Mouse (Mus musculus): ENCODE data around the gene Cpeb3.

Cpeb3 gene

DNA sequence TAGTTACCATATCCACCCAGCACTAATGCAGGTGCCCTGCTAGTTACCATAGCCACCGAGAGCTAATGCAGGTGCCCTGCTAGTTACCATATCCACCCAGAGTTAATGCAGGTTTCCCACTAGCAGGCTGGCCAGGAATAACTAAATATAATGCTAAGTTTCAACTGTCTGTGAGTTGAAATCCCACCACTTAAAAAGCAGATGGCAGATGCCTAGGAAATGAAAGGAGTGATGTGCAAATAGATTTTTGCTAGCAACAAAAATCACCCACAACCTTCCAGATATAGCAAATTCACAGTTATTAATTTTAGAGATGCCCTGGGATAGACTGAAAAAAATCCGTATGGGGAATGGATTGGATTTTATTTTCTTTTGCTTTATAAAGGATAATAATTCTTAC is 176.0 kb downstream of the Cpeb3 start:
- DNase-seq (ENCODE audit: low spot score): no peak

DNA sequence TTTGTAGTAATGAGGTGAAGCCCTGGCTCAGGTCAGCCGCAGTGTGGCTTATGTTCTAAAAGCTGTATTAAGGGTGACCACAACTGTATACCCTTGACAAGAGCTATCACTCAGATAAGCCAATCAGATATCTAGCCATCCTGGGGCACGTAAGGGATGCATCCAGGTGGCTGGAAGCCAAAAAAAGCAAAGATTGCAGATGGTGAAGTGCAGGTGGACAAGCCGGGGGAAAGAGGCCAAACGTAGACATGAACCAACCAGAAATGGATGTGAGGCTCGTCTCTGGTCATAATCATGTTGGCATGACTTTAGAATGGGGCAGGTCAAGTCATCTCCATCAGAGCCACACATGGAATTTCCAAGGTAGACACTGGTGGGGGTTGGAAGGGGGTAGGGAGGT is 177.0 kb downstream of the Cpeb3 start:
- DNase-seq (ENCODE audit: low spot score): no peak

DNA sequence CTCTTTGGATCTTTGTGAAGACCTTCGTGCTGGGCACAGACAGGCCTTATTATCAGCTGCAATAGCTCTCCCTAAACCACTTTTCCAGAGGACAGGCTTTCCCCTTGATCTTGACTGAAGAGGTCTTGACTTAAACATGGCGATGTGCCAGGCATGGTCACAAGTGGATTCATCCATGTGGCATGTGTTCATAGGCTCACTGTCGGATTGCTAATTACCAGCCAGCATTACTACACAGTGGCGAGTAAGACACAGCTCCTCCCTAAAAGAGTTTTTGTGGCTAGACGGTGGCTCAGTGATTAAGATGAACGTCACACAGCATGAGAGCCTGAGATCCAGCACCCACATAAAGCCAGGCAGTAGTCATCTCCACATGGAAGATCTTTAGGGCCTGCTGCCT is 178.6 kb downstream of the Cpeb3 start:
- no peak for DNase-seq (ENCODE audit: low spot score)

DNA sequence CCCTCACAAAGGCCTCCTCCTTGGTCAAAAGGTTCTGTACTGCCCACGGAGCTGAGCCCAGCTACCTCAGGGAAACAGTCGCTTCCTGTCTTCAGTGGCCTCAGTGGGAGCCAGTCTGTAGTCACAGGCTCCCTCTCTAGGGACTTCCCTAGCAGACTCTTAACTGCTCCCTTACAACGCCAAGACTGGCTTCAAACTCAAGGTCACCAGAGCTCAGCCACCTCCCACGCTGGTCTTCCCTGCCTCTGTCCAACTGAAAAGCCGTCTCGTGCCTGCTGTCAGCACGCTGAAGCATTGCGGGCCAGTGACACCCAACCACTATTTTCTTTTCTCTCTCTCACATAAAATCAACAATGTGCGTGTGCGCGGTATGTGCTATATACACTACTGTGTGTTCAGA is 182.0 kb downstream of the Cpeb3 start:
- no peak for DNase-seq (ENCODE audit: low spot score)

DNA sequence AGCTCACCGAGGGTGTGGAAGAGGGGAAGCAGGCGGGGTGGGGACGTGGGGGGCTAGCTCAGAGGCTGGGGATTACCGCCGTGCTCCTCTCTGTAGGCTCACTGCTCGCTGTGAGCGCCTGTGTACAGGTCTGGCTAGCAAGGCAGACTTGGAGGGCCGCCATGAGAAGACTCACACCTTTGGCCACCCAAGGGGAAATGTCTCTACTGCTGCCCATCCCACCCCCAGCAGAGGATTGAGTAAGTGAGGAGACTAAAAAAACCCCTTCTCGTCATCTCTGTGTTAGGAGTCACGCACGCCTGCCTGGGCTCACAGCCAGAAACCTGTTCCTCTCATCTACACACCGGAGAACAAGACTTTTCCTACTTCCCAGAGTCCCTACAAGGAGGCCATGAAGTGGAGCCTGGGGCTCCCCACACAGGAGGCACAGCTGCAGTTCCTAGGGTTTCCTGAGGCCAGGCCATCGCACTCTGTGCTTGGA is 182.5 kb downstream of the Cpeb3 start:
- DNase-seq (ENCODE audit: low spot score): no peak

DNA sequence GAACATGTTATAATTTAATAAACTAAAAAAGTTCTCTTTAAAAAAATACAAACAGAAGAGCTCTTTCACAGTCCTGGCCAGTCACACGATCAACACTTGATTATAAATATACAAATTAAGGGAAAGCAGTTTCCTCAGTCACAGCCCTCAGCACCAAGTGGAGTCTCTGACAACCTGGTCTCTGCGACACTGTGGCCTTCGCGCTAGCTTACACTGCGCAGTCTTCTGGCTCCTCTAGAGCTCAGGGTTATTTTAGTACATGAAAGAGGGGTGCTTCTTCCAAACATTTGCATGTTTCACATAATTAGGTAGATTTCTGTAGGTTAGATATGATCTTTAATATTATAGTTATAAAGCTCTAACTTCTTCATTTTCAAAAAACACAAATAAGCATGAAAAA is 186.3 kb downstream of the Cpeb3 start:
- DNase-seq (ENCODE audit: low spot score): no peak

DNA sequence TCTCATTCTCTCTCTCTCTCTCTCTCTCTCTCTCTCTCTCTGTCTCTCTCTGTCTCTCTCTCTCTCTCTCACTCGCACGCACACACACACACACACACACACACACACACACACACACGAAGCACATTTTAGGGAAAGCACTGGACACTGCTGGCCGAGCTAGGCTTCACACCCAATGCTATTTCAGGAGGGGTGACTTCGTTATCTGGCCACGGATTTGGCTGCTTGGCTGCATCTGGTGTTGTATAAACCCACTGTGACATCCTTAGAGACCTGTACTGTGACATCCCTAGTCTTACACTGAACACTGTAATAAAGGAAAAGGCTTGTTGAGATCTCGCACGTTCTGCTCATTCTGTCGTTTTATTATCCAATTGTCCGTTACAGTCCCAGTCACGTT is 187.4 kb downstream of the Cpeb3 start:
- DNase-seq (ENCODE audit: low spot score): no peak

DNA sequence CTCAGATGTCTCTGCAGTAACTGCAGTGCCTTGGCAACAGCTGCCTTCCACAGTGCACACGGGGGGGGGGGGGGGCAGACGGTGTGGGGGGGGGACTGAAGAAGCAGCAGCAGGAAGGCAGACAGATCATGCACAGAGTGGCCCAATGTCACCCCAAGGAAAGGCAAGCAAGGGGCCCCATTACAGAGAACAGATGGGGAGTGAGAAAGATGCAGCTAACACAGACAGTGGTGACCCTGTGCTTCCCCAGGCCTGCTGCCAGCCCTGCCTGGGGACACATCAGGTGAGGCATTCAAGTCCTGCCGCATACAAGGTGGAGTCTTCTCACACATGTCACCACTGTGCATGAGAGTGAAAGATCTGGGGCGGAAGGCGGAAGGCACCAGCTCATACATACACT is 187.9 kb downstream of the Cpeb3 start:
- no peak for DNase-seq (ENCODE audit: low spot score)

DNA sequence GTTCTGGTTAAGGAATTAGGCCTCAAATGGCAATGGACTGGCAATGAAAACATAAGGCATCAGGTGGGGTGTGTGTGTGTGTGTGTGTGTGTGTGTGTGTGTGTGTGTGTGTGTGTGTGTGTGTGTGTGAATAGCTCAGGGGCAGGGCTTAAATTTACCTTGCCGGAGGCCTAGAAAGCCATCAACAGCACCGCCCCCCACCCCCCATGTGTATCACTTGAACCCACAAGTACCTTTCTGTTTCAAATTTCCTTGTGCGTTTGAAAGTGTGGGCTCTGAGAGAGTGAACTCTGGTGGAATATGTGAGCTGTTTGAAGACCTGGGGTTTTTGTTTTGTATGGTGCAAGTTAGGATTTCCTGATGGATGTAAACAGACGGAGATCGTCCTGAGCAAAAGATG is 189.5 kb downstream of the Cpeb3 start:
- DNase-seq (ENCODE audit: low spot score): no peak

DNA sequence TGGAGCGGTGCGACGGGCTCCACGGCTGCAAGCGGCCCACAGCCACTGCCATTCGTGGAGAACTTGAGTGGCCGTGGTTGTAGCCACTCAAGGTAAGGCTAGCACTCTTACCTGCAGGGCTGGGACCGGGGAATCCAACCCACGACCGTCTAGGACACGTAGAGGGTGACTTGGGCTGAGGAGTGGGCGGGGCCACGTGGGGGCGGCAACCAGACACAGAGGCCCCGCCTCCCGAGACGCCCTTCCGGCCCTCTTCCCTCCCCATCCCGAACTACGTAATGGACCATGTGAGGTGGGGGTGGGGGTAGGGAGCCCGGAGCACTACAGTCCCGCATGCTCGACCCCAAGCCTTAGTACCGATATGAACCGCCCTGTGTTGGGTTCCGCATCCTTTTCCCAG is 190.0 kb downstream of the Cpeb3 start:
- DNase-seq (ENCODE audit: low spot score): peak; percentile 10

DNA sequence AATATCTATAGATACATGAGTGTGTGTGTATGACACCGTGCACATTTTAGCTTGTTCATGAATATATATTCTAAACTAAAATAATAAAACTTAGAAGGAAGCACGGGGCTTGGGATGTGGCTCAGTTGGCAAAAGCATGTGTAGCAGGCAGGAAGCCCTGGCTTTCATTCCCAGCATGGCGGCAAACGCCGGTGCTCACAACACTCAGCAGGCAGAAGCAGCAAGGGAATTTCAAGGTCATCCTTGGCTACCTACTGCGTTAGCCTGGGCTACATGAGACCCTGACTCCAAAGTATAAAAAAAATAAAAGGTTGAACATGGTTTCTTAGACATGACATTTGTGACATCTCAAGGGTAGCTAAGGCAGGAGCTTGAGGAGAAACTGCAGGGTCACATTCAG is 191.5 kb downstream of the Cpeb3 start:
- DNase-seq (ENCODE audit: low spot score): no peak

DNA sequence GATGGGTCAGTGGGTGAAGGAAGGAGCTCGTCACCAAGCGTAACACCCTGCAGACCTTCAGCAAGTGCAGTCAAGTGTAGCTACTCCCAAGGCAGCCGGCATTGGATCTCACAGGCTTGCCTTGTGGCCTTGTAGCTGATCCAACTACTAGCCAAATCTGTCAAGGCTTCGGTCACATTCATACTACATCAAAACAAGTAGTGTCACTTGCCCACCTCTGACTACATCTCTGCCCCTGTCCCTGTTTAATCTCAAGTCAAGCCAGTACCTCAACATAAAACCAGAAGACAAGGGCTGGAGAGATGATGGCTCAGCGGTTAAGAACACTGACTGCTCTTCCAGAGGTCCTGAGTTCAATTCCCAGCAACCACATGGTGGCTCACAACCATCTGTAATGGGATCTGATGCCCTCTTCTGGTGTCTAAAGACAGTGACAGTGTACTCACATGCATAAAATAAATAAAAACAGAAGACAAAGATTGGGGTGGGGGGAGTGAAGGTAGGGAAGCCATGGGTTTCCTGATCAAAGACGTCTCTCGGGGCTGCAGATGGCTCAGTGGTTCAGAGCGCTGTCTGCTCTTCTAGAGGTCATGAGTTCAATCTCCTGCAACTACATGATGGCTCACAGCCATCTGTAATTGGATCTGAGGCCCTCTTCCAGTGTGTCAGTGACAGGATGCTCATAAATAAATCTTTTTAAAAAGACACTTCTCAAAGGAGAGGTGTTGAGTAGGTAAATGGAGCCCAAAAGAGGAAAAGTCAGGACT is 194.0 kb downstream of the Cpeb3 start:
- DNase-seq (ENCODE audit: low spot score): no peak

DNA sequence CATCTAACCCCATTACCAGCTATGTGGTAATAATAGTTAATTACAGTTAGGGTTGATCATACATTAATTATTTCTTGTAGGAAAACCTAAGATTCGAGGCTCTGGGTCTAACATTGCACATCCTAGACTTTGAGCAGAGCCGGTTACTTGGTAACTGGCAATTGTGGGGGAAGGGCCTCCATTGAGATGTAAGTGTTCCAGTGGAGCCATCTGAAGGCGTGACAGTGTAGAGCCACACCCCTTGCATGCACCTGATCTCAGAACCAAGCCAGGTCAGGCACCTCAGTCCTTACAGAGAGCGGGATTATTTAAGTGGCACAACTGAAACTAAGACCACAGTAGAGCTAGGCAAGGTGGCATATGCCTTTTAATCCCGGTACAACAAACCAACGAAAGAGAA is 194.9 kb downstream of the Cpeb3 start:
- DNase-seq (ENCODE audit: low spot score): no peak

DNA sequence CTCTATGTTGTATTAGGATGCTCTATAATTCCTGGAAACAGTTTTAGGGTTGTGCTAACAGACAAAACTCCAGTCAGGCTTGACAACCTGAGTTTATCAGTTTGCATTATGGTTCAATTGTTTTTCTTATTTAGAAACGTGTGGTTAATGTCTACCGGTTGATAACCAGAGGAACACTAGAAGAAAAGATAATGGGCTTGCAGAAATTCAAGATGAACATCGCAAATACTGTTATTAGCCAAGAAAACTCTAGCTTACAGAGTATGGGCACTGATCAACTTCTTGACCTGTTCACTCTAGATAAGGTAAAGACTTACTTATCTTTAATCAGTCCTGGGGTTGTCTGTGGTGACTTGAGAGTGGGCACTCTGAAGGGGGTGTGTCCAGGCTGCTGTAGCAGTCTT is 198.5 kb downstream of the Cpeb3 start:
- no peak for DNase-seq (ENCODE audit: low spot score)

DNA sequence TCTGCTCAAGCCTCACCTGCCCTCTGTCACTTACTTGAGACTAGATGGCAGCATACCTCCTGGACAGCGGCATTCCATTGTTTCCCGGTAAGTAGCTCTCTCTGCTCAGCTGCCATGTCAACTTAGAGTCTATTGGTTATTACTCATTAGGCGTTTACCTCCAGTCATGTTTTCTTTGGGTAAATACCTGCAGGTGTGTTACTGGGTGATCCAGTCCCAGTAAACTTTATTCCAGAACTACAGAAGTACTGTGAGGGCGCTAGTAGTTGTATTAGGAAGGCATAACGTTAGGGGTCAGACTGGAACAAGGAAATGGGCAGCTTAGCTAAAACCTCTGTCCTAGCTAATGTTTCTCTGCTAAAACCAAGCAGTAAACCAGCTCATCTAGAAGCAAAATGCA is 203.8 kb downstream of the Cpeb3 start:
- DNase-seq (ENCODE audit: low spot score): no peak
